25 mouse cellular contexts compared by ENCODE assay signal in genomic region chr2:70292776-70293175, GRCm38 (mm10).
"Had no signal": no experiment of that assay in that cellular context is flagged by ENCODE, and none has a peak within 500 bp of the region (broad histone marks: within the 10 kb centered on the region; RNA-seq: fewer than 3 reads in every experiment).

No protein-coding gene starts in this region.

- H3K27me3 ChIP-seq: limb, embryonic 12.5 days; limb, embryonic 13.5 days; limb, embryonic 15.5 days; liver, embryonic 12.5 days; liver, embryonic 13.5 days; liver, embryonic 15.5 days; lung, embryonic 15.5 days; megakaryocyte, embryonic 14.5 days; midbrain, embryonic 12.5 days; midbrain, embryonic 13.5 days; midbrain, embryonic 15.5 days had no signal

- H3K9me3 ChIP-seq: limb, embryonic 10.5 days; limb, embryonic 12.5 days; limb, embryonic 13.5 days; limb, embryonic 15.5 days; liver, embryonic 12.5 days; liver, embryonic 13.5 days; liver, embryonic 15.5 days; lung, embryonic 15.5 days; megakaryocyte, embryonic 14.5 days; midbrain, embryonic 10.5 days; midbrain, embryonic 12.5 days; midbrain, embryonic 13.5 days; midbrain, embryonic 15.5 days had no signal

- H3K4me3 ChIP-seq: limb, embryonic 10.5 days; limb, embryonic 12.5 days; limb, embryonic 13.5 days; limb, embryonic 15.5 days; liver, embryonic 12.5 days; liver, embryonic 13.5 days; liver, embryonic 15.5 days; lung, embryonic 15.5 days; megakaryocyte, embryonic 14.5 days; midbrain, embryonic 10.5 days; midbrain, embryonic 12.5 days; midbrain, embryonic 13.5 days; midbrain, embryonic 15.5 days; myocyte had no signal

- DNase-seq: left cerebral cortex, postnatal 4 days; liver; liver, embryonic 13.5 days; liver, postnatal 0 days; lung, adult 18-20 months; lung, adult 2 months; lung, embryonic 14.5 days; lung, postnatal 10 days; lung, postnatal 14 days; lung, postnatal 36 days; lung, postnatal 4 days; midbrain, embryonic 14.5 days had no signal

- H3K4me1 ChIP-seq: limb, embryonic 12.5 days; limb, embryonic 13.5 days; limb, embryonic 15.5 days; liver, embryonic 12.5 days; liver, embryonic 13.5 days; liver, embryonic 15.5 days; megakaryocyte, embryonic 14.5 days; midbrain, embryonic 13.5 days; midbrain, embryonic 15.5 days had no signal

- H3K36me3 ChIP-seq: limb, embryonic 10.5 days; limb, embryonic 12.5 days; limb, embryonic 13.5 days; limb, embryonic 15.5 days; liver, embryonic 12.5 days; liver, embryonic 13.5 days; liver, embryonic 15.5 days; lung, embryonic 15.5 days; midbrain, embryonic 10.5 days; midbrain, embryonic 12.5 days; midbrain, embryonic 13.5 days; midbrain, embryonic 15.5 days had no signal
